Mouse (Mus musculus) induced T-regulatory cell, adult 2 months (primary cell): ENCODE results near the gene Mfap2.
A peak's percentile ranks its signal among the peaks of the same experiment; 100 is the strongest.

ENCODE experiments used
- DNase-seq: peaks from one replicate; pipeline ENCODE4 v3.0.0-alpha.2; 2012; ENCODE audit warnings: low read depth

Gene Mfap2

DNA sequence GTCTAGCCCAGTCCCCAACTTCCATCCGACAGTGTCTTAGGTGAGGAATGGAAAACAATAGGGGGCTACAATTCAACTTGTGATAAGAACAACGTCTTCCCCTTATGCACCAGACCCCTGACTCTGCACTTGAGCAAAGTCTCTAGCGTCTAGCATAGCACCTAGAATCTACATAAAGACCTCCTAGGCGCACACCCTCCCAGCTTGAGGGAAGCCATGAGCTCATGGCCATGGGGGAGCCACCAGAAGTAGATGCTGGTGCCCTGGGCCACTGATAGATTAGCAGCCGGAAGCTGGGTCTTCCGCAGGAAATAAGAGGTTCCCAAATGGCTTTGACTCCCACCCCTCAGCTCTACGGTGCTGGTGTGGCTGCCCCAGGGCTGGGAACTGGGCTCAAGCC is 22.7 kb upstream of the Mfap2 start:
- peak; percentile 57 for DNase-seq

DNA sequence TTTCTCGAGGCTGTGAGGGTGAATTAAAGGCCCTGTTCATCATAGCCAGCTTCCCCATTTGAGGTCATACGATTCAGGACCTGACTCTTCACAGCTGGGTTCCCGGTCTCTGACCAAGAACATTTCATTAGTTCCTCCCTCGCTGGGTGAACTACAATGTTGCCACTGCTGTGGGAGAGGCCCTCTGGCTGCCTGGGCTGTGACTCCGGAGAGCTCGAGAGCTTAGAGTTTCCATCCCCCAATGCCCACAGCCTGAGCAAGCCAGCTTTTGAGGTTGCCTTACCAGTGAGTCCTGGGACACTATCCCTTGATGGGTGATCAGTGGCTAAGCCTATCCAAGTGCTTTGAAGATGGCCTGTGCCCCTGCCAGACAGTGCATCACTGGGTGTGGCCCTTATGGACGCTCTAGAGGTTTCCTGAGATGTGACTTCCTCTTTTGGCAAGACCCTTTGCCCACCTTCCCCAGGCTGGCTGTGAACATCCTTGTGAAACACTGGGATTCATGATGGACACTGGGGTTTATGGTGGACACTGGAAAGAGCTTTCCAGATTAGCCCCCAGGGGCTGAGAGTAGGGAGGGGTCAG is 21.4 kb upstream of the Mfap2 start:
- peak; percentile 31 for DNase-seq

DNA sequence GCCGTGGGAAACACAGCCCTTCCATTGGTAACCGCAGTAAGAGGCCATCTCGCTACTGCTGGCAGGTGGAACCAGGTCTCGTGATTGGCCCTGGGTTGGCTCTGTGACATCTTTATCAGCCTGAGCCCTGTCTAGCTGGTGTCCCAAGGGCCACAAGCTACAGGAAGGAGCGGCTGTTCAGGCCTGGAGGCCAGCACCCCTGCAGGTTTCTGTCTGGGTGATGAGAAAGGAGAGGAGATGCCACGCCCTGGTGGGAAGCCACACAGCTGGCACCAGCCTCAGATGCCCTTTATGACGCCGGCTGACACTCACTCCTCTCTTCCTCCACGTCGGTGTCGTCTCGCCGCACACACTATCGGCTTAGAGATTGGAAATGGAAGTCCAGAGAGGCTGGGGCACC is 20.8 kb upstream of the Mfap2 start:
- peak; percentile 70 for DNase-seq

DNA sequence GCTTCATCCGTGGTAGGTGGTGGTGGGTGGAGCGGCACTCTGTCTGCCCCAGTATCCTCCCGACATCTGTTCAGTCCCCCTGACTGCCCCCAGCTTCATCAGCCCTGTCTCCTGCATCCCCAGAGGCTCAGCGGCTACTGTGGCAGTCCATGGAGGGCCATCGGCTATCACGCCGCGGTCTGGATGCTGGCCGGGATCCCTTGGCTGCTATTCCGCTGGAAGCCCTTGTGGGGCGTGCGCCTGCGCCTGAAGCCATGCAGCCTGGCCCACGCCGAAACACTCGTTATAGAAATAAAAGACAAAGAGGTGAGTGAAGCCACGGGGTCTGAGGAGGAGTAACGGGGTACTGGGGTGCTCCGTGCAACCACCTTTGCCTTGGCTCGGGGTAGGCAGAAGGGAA is 18.0 kb upstream of the Mfap2 start:
- no peak for DNase-seq

DNA sequence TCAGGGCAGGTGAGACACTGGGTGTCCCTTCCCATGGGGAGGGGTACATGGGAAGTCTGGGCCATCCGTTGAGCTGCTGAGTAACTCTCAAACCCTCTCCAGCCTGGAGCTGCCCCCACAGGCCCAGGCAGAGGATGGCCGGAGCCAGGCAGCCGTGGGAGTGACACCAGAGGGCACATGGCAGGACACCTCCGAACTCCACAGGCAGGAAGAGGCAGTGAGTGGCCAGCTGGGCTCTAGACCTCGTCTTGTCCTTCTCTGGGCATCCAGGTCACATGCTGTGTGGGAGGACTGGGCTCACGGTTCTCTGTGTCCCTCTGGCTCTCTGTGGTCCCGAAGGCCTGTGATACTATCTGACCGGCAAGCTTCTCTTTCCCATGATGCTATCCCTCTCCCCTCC is 16.4 kb upstream of the Mfap2 start:
- DNase-seq: no peak

DNA sequence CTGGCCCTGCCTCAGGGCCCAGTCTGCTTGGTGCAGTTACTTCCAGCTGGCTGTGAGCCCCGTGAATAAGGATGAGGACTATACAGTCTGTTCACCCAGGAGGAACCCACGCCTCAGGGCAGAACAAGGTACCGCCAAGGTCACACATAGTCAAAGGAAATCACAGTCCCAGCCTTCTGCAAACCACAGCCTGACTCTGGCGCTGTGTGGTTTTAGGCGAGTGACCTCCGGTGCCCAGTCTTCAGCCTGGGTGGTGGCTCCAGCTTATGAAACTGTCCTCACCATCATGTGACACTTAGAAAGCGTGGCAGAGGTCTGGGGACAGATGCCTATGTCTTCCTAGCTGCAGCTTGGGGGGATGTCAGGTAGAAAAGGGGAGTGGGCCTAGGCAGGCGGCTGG is 14.4 kb upstream of the Mfap2 start:
- DNase-seq: no peak

DNA sequence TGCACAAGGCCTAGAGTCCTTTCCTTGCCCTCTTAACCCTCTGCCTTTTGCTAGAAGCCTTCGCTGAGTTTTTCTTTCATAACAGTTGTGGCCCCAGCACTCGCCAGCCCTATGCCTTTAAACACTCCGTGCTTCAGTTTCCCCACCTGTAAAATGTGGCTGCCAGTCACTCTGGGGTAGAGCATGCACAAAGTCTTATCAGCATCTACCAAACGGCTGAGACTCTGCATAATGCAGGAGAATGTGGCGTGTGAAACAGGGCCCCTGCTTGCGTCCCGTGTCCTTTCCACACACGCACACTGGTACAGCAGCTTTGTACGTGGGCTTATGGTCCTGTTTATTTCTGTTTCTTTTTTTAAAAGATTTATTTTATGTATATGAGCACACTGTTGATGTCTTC is 13.4 kb upstream of the Mfap2 start:
- no peak for DNase-seq

DNA sequence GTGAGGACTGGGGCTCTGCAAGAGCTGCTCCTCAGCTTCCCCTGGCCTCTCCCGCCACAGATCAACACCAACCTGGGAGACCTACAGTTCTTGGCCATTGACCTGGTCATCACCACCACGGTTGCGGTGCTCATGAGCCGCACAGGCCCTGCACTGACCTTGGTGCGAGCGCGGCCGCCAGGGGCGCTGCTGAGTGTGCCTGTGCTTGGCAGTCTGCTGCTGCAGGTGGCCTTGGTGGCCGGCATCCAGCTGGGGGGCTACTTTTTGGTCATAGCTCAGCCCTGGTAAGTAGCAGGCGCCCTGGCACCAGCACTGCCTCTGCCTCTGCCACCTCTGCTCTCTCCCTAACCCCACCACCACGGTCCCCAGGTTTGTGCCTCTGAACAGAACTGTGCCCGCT is 4.2 kb upstream of the Mfap2 start:
- DNase-seq: no peak

DNA sequence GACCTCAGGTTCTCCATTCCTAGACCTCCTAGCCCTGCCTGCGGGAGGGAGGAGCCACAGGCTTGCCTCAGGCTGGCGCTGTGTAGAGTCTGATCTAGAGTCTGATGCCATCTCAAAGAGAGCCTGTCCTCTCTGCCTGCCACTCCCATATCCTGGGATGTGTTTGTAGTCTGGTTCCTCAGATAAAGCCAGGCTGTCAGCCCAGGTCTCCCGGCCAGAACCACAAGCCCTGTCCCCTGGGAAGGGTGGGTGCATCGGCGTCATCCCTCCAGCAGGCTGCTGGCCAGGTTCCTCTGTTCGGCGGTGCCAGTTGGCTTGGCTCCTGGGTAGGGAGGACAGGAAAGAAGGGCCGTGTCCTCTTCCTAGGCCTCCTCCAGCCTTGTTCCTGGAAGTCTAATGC is 2.2 kb upstream of the Mfap2 start:
- no peak for DNase-seq

DNA sequence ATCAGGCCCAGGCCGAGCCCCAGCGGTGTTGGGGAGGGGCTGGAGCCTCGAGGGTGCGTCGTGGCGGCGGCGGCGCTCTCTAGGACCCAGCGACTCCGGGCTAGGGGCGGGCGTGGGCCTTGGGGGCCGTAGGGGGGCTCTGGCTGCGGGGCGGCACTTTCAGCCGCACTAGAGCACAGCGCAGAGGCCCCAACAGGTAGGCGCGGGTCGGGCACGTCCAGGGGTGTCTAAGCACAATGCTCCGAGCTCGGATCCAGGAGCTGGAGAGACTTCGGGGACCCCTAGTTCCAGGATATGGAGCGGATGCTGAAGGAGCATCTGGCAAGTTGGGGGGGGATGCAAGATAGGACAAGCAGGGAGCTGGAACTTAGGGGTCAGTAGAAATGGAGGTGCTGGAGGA is 308 bp downstream of the Mfap2 start:
- DNase-seq: no peak

DNA sequence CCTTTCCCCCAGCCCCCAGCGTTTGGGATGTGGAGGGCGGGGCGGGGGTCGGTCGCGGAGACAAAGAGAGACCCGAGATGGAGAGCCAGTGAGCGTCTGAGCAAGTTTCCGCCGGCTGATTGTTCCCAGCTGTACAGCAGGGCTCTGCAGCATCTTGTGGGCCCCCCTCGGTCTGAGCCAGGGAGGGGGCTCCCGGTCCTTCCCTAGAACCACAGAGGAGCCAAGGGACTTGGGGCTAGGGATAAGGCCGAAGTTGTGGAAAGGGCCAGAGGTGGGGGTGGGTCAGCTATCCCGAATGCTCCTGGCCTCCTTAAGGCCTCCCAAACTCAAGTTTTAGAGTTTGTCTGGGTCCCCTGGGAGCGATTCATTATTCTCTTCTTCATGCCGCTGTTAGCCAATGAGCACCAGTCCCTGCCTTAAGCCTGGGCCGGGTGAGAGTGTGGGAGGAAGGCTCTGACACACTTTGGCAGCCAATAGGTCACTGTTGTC is 767 bp downstream of the Mfap2 start:
- no peak for DNase-seq

DNA sequence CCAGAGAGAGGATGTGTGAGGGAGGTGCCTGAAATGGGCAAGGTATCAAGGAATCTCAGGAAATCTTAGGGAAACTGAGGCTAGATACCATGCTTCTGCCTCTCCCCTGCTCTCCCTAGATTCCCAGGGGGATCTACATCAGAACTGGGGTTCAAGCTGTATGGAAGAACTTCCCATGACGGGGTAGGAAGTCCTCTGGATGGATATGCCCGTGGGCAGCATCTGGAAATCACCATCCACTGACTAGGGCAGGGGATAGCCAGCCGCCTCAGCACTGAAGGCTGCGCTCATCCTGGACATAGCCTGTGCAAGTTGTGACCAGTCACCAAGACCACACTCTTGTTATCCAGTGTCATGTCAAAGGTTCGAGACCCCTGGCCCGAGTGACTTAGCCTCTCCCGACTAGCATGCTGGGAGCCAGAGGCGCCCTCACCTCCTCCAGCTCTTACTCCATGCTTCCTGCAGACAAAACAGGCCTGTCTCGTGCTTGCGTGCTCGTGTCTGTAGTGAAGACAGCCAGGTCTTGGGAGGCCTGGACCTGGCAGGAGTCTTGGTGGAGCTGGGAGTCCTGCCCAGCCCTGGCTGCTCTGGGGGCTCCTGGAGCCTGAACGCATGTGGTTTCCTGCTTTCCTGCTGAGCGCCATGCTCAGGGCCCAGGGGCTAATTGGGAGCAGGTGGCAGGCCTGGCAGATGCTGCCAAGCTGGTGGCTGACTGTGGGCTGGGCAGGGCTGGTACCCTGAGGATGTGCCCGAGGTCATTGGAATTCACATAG is 1.5 kb downstream of the Mfap2 start:
- no peak for DNase-seq

DNA sequence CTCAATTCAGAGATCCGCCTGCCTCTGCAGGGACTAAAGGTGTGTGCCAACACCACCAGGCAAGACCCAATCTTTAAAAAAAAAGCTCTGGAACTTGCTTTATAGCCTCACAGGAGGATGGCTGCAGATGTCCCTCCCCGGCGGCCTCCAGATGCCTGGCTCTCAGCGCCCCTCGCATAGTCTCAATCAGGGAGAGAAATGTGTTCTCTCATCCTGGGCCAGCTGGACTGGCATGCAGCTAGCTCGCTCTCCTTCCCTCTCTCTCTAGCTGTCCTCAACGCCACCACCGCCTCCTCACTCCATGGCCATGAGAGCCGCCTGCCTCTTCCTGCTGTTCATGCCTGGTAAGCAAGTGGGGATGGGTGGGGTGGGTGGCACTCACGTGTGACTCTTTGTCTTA is 2.3 kb downstream of the Mfap2 start:
- no peak for DNase-seq

DNA sequence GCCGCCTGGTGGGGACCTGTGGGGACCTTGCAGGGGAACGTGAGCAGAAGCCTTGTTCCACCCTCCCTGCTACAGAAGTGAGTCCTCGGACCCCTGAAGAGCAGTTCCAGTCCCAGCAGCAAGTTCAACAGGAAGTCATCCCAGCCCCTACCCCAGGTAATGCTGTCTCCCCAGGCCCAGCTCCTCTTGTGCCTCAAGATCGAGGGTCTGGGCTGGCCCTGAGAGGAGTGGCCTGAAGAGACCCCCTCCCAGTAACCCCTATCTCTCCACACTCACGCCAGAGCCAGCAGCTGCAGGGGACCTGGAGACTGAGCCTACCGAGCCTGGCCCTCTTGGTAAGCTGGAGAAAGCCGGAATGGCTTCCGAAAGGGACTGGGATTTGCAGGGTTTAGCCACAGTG is 3.9 kb downstream of the Mfap2 start:
- no peak for DNase-seq

DNA sequence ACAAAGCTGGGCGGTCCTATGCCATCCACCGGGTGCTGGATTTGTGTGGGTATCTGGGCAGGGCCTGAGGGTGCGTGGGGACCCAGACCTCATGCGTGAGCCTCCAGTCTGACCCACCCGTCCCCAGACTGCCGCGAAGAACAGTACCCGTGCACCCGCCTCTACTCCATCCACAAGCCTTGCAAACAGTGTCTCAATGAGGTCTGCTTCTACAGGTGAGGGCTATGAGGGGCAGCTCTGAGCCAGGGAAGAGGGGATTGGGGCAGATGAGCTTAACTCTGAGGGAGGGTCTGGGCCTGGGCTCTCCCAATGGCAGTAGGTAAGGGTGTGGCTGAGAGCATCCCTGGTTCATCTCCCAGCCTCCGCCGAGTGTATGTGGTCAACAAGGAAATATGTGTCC is 4.6 kb downstream of the Mfap2 start:
- no peak for DNase-seq

DNA sequence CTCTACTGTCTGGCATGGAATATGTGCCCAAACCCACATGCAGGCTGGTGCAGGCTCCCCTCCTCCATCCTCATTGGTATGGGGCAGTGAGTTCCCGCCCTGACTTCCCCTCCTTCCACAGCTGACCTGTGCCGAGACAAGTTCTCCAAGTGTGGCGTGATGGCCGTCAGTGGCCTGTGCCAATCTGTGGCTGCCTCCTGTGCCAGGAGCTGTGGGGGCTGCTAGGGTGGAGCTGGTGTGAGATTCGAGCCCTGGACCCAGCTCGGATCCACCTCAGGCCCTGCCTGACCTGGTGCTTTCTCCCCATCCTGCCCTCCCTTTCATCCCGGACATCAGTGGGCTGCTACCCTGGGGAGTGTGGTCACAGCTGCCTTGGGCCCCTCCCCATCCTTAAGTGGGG is 5.1 kb downstream of the Mfap2 start:
- DNase-seq: no peak

DNA sequence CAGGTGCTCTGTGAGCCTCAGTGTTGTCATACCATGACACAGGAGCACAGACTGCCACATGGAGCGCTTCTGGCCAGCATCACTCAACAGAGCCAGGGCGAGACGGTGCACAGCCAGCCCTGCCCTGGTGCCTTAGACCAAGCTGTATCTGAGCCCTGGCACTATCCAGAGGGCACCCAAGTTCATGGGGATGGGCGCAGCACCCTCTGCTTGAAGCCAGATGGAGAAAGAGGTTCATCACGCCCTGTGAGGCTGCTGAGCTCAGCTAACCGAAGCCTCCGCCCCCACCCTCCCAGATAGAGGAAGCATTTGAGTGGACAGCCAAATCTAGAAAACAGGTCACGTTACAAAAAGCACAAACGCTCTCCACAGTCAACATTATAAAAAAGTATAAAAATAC is 6.1 kb downstream of the Mfap2 start:
- no peak for DNase-seq

DNA sequence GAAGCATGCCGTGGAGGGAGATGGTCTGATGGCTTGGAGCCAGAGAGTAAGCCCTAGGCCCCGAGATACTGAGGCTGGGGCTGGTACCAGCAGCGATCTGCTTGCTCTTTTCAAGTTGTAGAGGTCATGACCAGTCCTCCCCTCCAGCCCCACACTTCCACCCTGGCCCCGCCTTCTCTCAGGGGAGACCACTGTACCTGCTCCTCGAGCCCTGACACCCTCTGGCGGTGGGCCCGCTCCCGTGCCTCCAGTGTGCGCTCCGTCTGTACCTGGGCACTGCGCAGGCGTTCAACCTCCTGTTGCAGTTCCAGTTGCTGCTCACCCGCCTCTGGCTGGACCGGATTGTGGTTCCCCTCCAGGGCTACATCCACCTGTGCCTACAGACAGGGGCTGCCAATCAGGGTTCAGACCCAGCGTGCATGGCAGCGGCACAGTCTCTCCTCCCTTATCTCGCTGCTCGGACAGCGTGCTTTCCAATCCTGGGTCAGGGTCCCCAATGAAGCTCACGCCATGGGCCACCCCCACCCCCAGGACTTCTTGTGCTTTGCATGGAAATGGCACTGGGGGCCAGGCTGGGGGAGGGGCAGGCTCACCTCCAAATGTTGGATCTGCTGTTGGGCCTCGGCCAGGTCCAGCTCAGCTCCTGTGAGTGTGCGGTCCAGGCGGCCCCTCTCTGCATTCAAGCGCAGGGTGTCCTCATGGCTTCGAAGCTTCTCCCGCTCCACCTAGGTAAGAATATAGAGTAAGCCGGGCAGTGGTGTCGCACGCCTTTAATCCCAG is 7.6 kb downstream of the Mfap2 start:
- DNase-seq: no peak

DNA sequence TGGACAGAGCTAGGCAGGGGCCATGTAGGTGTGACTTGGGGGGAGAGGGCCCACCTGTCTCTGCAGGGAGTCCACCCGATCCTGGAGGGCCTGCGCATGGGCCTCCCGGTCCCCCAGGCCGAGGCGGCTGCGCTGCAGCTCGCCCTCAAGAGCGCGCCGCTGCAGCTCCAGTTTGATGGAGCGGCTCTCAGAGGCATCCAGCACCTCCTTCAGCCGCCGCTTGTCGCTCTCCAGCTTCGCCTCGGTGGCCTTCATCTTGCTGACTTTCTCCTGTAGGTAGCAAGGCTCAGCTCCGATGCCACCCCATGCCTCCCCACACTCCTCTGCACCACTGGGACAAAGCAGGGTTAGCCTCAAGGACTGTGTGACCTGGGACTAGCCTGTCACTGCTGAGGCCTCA is 10.0 kb downstream of the Mfap2 start:
- DNase-seq: no peak

DNA sequence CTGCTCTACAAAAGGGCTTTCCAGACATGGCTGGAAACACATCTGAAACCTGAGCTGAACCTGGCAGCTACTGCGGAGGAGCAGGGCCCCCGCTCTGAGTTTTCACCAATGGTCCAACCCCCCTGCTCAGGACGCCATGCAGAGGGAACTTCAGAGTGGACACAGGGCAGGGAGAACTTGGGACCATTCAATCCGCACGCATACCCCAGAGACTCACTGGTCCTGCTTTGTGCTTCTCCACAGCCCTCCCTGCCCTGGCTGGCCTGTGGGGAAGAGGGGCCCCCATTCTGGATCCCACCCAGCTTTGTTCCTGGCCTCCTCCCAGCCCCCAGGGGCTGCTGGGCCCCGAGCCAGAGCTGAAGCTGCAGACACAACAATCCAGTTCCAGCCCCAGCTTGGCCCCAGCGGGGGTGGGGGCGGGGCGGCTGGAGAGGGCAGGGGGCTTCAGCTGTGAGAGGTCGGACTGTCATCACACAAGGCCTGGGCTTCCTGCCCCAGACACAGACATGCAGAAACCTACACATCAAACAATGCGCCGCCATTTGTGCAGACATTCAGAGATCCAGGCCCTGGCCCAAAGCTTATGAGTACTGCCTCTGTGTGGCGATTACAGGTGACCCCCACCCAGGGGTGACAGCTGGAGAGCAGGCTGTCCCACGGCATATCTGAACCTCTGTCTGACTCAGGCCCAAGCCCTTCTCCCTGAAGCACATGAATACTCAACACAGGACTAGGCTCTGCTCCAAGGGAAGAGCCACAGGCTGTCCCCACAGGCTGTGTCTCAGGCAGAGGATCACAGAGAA is 10.8 kb downstream of the Mfap2 start:
- no peak for DNase-seq

DNA sequence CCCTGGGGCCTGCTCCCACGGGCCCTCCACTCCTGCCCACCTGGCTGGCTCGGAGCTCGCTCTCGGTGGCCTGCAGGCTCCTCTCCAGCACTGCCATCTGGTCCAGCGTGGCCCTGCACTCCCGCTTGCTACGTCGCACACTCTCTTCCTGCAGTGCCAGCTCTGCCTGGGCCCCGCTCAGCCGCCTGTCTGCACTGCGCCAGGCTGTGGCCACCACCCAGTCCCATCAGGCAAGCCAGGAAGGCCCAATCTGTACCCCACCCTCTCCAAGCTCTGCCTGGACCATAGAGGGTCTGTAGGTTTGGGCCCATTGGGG is 11.4 kb downstream of the Mfap2 start:
- no peak for DNase-seq

DNA sequence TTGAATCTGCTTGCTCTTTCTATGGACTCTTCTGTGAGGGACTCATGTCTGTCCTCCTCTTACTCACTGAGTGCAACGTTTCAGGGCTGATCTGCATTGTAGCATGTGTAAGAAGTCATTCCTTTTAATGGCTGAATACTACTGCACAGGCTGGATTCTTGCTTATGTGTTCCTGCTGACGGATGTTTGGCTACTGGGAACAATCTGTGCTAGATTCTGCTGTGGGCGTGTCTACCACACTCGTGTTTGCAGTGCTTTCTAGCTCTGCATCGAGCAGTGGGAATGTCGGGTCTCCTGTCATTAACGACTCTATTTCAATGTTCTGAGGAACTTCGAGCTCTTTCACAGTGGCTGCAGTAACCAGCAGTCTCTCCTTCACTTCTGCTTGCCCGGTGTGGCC is 13.8 kb downstream of the Mfap2 start:
- DNase-seq: no peak

DNA sequence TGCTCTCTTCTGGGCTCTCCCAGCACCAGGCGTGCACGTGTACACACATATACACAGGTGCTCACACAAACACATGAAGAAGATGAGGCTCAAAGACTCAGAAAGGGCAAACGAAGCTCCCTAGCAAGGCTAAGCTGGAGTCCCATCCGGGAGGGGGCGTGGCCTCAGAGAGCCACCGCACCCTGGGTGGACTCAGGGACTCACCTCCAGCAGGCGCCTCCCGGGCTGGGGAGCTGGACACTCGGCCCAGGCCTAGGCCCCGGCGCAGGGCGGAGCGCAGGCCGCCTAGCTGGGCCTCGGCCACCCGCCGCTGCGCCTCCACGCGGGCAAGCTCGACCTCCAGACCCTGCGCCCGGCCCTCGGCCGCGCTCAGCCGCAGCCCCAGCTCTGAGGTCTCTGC is 14.8 kb downstream of the Mfap2 start:
- DNase-seq: no peak
